Mouse (Mus musculus): ENCODE data around the gene Ambra1. TPM values are rescaled to one million over a fixed set of nuclear protein-coding genes. Genes with fewer than 3 reads are reported as not detected.

Gene Ambra1
- 10 to 100 TPM; 35.5 to 36.1 TPM for total RNA-seq (2023)

DNA sequence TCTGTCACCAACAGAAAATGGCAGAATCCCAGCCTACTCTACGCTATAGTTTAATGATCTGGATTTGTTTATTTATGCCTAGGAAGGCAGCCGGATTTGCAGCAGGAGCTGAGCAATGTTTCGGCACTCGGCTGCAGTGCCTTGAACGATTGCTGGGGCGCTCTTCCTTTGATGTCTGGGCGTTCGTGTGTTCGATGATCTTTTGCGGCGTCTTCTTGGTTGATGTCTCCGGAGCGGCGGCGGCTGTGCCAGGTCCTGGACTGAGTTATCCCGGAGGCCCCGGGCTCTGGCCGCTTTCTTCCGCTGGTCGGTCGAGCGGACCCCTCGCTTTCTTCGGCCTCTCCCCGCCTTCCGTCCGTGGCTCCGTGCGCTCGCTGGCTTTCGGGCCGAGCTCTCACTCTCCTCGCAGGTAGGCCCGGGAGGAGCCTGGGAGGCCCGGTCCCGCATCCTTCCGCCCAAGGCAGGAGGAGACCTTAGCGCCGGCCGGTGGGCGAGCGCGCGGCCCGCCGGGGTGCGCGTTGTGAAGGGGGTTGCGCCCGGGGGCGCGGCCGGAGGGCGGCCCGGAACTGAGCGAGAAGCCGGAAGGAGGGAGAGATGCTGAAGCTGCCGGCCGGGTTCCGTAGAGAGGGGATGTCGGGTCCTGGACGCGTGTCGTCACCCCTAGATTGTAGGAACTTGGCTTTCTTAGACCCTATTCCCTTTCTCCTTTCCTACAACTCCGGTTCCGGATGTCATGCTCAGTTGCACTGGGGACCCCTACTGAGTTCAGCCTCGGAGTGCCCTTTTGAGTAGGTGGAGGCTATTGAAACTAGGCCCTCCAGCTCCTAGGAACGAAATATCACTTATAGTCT lies at the start of gene Ambra1:
Gene Ambra1, plus strand, starts transcription at position 164 of the 851 bp plus-strand sequence.

DNA sequence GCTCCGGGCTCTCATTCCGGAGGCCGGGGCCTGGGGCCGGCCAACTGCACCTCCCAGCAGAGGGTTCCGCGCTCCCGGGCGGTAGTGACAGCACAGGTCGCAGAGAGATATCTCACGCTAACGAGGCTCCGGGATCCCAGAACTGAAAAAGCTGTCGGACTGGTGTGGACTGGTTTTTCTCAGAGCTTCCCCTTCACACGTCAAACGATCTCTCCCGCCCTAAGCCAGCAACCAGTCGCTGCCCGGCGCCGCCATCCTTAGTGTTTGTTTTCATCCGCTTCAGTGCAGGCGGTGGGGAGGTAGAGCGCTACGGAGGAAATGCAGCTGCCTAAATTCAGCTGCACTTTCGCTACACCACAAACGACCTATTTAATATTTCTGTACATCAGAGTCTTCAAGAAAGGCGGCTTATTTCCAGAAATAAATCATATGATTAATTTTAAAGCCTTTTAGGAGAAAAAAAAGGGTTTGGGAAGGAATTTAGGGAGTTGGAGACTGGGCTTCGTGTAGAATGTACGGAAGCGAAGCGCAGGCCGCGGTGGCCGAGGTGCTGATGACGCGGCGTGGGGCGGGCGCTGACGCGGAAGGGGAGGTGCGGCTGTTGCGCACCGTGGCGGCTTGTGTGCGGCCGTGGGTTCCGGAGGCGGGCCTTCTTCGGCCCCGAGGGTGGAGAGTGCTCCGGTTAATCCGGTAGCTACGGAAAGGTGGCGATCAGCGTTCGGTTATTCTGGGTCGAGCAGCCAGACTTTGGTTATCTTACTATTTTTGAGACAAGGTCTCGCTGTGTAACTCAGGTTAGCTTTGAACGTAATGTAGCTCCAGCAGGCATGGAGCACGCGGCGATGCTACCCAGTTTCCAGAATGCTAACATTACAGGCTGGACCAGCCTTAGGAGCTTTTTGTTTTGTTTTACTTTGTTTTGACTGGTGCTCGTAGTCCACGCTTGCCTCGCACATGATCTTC lies 19.4 kb upstream of the Ambra1 start, which contains the start of the genes Atg13 and Harbi1:
Gene Atg13, minus strand, starts transcription at position 305 of the 963 bp plus-strand sequence.
Gene Harbi1, plus strand, starts transcription at position 581 of the 963 bp plus-strand sequence.

DNA sequence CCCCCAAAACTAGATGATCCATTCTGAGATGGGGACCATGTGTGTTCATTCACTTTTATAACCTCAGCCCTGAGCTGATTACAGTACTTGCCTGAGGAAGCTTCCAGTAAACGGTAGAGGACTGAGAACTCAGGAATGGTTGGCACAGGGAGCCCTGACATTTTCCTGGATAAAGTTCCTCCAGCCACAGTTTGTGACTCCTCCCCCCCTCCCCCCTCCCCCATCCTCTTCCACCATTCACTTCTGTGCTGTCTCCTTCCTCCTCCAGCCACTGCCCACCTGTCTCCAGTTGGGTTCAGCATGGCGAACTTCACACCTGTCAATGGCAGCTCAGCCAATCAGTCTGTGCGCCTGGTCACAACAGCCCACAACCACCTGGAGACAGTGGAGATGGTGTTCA lies 197.0 kb downstream of the Ambra1 start, which contains the start of gene Chrm4:
Gene Chrm4, plus strand, starts transcription at position 301 of the 400 bp plus-strand sequence.

DNA sequence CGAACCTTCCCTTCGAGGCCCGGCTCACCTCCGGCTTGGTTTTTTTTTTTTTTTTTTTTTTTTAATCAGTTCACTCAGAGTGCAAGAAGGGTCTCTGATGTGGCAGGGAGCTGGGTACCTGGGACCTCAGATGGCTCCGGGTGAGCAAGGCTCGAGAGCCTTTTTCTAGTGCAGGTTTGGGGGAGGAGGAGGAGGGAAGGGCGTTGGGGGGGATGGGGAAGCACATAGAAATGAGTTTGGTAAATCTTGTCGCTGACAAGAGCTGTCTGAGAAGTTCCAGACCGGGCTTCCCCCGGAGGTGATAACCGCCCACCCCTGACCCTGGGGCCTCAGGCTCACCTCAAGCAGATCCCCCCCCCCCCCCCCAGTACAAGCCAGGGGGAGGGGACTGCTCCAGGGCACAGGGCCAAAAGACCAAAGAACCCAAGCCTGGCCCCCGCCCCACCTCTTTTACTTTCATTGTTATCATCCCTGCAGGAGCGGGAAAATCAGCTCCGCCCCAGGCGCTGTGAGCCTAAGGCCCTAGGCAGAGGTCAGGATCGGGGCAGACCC lies 202.3 kb downstream of the Ambra1 start, which contains the start of gene Mdk:
Gene Mdk, minus strand, starts transcription at position 138 of the 552 bp plus-strand sequence.

DNA sequence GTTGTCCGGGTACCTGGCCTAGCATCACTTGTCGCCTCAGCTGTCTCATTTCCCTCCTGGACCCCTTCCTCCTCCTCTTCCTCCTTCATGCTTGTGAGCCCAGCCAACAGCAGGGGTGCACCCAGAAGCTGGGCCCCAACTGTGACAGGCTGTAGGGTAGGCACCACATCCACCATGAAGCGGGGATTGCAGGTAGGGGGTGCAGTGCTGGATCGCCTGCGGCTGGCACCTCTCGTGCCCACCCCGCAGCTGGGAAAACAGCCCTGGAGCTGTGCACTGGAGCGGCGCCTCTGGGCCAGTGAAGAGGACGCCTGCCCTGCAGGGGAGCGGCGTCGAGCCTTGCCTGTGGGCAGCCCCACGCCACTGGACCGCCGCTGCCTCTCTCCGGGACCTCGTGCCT lies 215.5 kb downstream of the Ambra1 start, which contains the start of gene Gm9821:
Gene Gm9821, plus strand, starts transcription at position 221 of the 400 bp plus-strand sequence.

Other genes starting within 250 kb of the Ambra1 start
- 10 to 100 TPM; 63.5 to 63.7 TPM for gene Ckap5, start 203.4 kb upstream of the Ambra1 start, total RNA-seq (2023)
- under 1 TPM in 1 of 2 experiments, not detected in 1; 0.20 TPM for gene F2, start 93.7 kb upstream of the Ambra1 start, total RNA-seq (2023)
- gene Zfp408, start 80.3 kb upstream of the Ambra1 start, total RNA-seq (2023): 10 to 100 TPM; 16.9 to 17.3 TPM
- 10 to 100 TPM; 79.8 to 83.2 TPM for gene Arhgap1, start 80.3 kb upstream of the Ambra1 start, total RNA-seq (2023)
- 10 to 100 TPM; 24.4 to 24.5 TPM for gene Atg13, start 19.6 kb upstream of the Ambra1 start, total RNA-seq (2023)
- gene Harbi1, start 19.3 kb upstream of the Ambra1 start, total RNA-seq (2023): 1 to 10 TPM; 3.2 to 3.9 TPM
- gene Chrm4, start 197.1 kb downstream of the Ambra1 start, total RNA-seq (2023): not detected
- 1 to 10 TPM; 1.4 to 2.1 TPM for gene Mdk, start 202.2 kb downstream of the Ambra1 start, total RNA-seq (2023)
- gene Gm9821, start 215.6 kb downstream of the Ambra1 start, total RNA-seq (2023): not detected
- gene Dgkz, start 245.7 kb downstream of the Ambra1 start, total RNA-seq (2023): 100 to 1,000 TPM; 190 to 215 TPM

All from neutrophil, adult 83 days (primary cell).